Mouse (Mus musculus) CH12.LX (cell line): ENCODE measurements around the gene Gng4.

Source experiments
- ELF1 ChIP-seq: IDR thresholded peaks from 2 replicates; pipeline ENCODE4 v1.6.1; 2014; ENCODE audit warnings: low read depth, mild to moderate bottlenecking, inconsistent platforms, low read length, improper control_type of control experiment
- MAFK ChIP-seq: IDR thresholded peaks from 2 replicates; pipeline ENCODE4 v1.6.1; 2011; ENCODE audit warnings: low read length, improper control_type of control experiment; ENCODE audit not compliant: insufficient replicate concordance
- NELFE ChIP-seq: IDR thresholded peaks from 2 replicates; pipeline ENCODE4 v1.6.1; 2011; ENCODE audit warnings: low read depth, low read length, improper control_type of control experiment

DNA sequence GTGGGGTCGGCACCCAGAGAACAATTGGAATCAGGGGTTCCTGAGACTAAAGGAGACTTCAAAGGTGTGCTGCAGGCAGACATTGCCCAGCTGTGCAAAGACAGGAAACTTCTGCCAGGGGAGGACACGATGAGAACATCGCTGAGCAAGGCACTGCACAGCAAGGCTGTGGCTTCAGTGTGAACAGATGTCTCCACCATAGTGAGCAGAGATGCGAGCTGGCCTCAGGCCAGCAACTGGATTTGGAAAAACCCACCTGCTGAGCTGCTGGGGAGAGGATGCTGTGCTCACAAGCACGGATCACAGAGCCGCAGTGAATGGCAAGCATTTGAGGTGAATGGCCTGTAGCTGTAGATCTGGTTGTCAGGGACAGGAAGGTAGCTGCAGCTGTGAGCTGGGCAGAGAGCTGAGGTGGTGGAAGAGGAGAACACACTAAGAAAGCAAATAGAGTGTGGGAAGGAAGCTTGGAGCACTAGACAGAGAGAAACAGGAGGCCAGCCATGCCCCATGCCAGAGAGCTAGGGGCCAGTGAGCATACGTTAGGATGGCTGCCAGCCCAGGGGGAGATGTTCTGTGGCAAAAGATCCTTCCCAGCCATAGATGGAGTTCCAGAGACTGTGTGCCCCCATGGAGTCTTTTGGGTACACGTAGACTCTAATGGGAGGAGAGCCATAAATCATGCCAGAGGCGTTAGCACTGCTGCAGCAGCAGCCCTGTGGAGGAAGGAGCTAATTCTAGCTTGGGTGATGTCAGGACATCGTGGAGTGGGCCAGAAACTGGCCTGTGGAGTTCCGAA, 24.7 kb downstream of the Gng4 start:
- no peak for TF ChIP-seq ELF1
- TF ChIP-seq MAFK, result no peak
- no peak for TF ChIP-seq NELFE
